Mouse (Mus musculus): ENCODE data around the gene Ppp1r1c. TPM values are rescaled to one million over a fixed set of nuclear protein-coding genes. Genes with fewer than 3 reads are reported as not detected.

The Ppp1r1c gene
- total RNA-seq (2023) = not detected

GRCm38 (mm10) chr2:79707575-79707974, at the start of gene Ppp1r1c:
Gene Ppp1r1c, plus strand, starts transcription at chr2:79707780.

Other genes starting within 250 kb of the Ppp1r1c start
- gene Itprid2, start 72.4 kb upstream of the Ppp1r1c start, total RNA-seq (2023) = 10 to 100 TPM; 44.7 to 59.2 TPM